Mouse (Mus musculus) kidney, adult 2 months (tissue): ENCODE results near the gene Cers6.

Source experiments
- CTCF ChIP-seq: fragments of 200-500 bp; conservative IDR thresholded peaks from 2 replicates; pipeline ENCODE4 v1.5.1; 2011; ENCODE audit warnings: low read depth, mild to moderate bottlenecking, control low read depth, low read length, moderate library complexity, mixed read lengths; ENCODE audit not compliant: insufficient read depth, insufficient read length
- POLR2A ChIP-seq: fragments of 200-500 bp; IDR thresholded peaks from one replicate; pipeline ENCODE4 v1.6.1; 2011; ENCODE audit warnings: low read depth, low read length, control low read depth

- TF ChIP-seq CTCF (no peak), POLR2A (no peak)
These were observed 42.2 kb upstream of the Cers6 start for GRCm38 (mm10) chr2:68819040-68819439.
